ENCODE assay signal across 15 mouse cellular contexts in genomic region chr1:184503827-184504355, GRCm38 (mm10).
"Had no signal": no experiment of that assay in that cellular context is flagged by ENCODE, and none has a peak within 500 bp of the region (broad histone marks: within the 10 kb centered on the region; RNA-seq: fewer than 3 reads in every experiment).

No protein-coding gene starts in this region.

- H3K4me1 ChIP-seq: liver, embryonic 13.5 days; midbrain, embryonic 10.5 days; neural tube, embryonic 13.5 days; stomach, embryonic 15.5 days had no signal

- H3K36me3 ChIP-seq: limb, embryonic 12.5 days; liver, embryonic 13.5 days; midbrain, embryonic 10.5 days; neural tube, embryonic 13.5 days; stomach, embryonic 15.5 days had no signal

- H3K4me2 ChIP-seq: limb, embryonic 12.5 days; liver, embryonic 13.5 days; neural tube, embryonic 13.5 days; stomach, embryonic 15.5 days had no signal

- H3K27me3 ChIP-seq: limb, embryonic 12.5 days; liver, embryonic 13.5 days; neural tube, embryonic 13.5 days; stomach, embryonic 15.5 days had no signal

- DNase-seq: kidney, adult 11 months; kidney, adult 9 months; kidney, postnatal 36 days; layer of hippocampus, adult 9-11 months; liver; liver, embryonic 13.5 days; liver, postnatal 0 days; midbrain, embryonic 14.5 days; right cerebral cortex, postnatal 14 days; thymus, postnatal 36 days had no signal

- H3K9ac ChIP-seq: limb, embryonic 12.5 days; liver, embryonic 13.5 days; liver, postnatal 0 days; neural tube, embryonic 13.5 days; stomach, embryonic 15.5 days had no signal

- ATAC-seq: liver, postnatal 0 days had no signal

- H3K27ac ChIP-seq: kidney, postnatal 0 days; limb, embryonic 12.5 days; liver, embryonic 13.5 days; midbrain, embryonic 10.5 days; neural tube, embryonic 13.5 days; stomach, embryonic 15.5 days had no signal

- H3K9me3 ChIP-seq: liver, embryonic 13.5 days; neural tube, embryonic 13.5 days; stomach, embryonic 15.5 days had no signal

- H3K4me3 ChIP-seq: limb, embryonic 12.5 days; liver, embryonic 13.5 days; midbrain, embryonic 10.5 days; neural tube, embryonic 13.5 days; stomach, embryonic 15.5 days had no signal
